ENCODE assay signal across 11 mouse cellular contexts in the genomic region with DNA sequence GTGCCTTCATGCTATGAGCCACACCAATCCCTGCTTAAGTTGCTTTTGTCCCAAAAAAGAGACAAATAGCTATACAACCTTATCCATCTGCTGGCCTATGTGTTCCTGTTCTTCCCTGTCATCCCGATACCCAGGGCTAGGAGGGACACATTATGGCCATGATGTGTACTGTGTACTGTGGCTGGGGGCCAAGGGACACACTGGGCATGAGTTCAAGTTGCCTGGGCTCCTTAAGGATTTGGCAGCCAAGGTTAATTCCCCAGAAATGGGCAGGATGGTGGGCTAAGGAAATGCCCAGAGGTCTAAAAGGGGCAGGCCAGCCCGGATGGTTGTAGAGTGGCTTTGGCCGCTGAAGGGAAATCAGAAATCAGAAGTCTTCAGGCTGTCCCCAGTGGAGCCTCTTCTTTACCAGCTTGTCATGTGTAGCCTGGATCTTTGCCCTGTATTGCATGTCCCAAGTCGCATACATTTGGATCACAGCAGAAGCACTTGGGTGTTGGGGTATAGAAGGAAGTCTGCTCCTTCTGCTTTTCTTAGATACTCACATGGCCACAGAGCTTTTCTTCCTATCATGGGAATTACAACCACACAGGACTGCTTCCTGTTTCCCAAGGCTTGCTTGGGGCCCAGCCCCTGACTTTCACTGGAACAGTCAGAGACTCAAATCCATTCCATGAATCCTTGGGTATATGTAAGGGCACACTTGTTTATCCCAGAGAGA. TPM values are rescaled to one million over a fixed set of nuclear protein-coding genes. Genes with fewer than 3 reads are reported as not detected.
DNase-seq lines count a peak whose midpoint lies in the region; TF ChIP-seq lines count a peak whose summit lies in the region.
"Had no signal": no experiment of that assay in that cellular context is flagged by ENCODE, and none has a peak within 500 bp of the region (broad histone marks: within the 10 kb centered on the region; RNA-seq: fewer than 3 reads in every experiment).

No protein-coding gene starts in this region.

- no peak for TF ChIP-seq CTCF in bone marrow macrophage, adult 2 months (IDR thresholded peaks at IDR 0.05; ENCODE audit: low read depth, low read length)

- WGBS in heart, embryonic 10.5 days: 72% methylated on average over 4 of the region's 4 CpGs

- intact Hi-C loops in heart, postnatal 10 days (cut with DNase I): no loop called here
- intact Hi-C loops in left cerebral cortex, postnatal 14 days (cut with DNase I): no loop called here
- intact Hi-C loops in left cerebral cortex, postnatal 36 days (cut with DNase I): no loop called here

- H3K4me1 ChIP-seq in heart, embryonic 10.5 days: peaks cover 5% of the 10 kb centered on the region; the same call in 1 of the 2 replicates
- peaks cover 75% of the 10 kb centered on the region for H3K4me1 ChIP-seq in bone marrow macrophage, adult 2 months (ENCODE audit: control insufficient read depth, insufficient read depth, low read length)
- H3K4me1 ChIP-seq: embryonic facial prominence, embryonic 13.5 days; hindbrain, embryonic 13.5 days had no signal

- no peak for DNase-seq in heart, embryonic 10.5 days (ENCODE audit: low spot score)
- DNase-seq in heart, postnatal 10 days: no peak
- peak; percentile 73 for DNase-seq in cerebellum, postnatal 36 days
- DNase-seq in kidney, postnatal 36 days: peak; percentile 71 to 77
- no peak for DNase-seq in urinary bladder, postnatal 4 days (ENCODE audit: low spot score in 2 of 2)
- DNase-seq in left cerebral cortex, postnatal 14 days (ENCODE audit: low spot score in 2 of 2): no peak
- DNase-seq in left cerebral cortex, postnatal 36 days (ENCODE audit: low spot score in 2 of 2): no peak

- no peak overlapping the region for H3K4me3 ChIP-seq in heart, embryonic 10.5 days
- H3K4me3 ChIP-seq in bone marrow macrophage, adult 2 months (ENCODE audit: insufficient read depth, low read length): no peak overlapping the region
- H3K4me3 ChIP-seq: embryonic facial prominence, embryonic 13.5 days; hindbrain, embryonic 13.5 days had no signal

- H3K27me3 ChIP-seq in heart, embryonic 10.5 days (ENCODE audit: insufficient read depth, poor library complexity, severe bottlenecking): peaks cover 5% of the 10 kb centered on the region; the same call in 1 of the 2 replicates
- H3K27me3 ChIP-seq: embryonic facial prominence, embryonic 13.5 days; hindbrain, embryonic 13.5 days had no signal

- no peak for TF ChIP-seq POLR2A in bone marrow macrophage, adult 2 months (IDR thresholded peaks at IDR 0.05; ENCODE audit: borderline replicate concordance, low read depth, low read length)

- H3K27ac ChIP-seq in heart, embryonic 10.5 days: peak overlapping the region; percentile 29; the same call in 1 of the 2 replicates
- H3K27ac ChIP-seq in bone marrow macrophage, adult 2 months (ENCODE audit: insufficient read depth, low read depth, low read length): peak overlapping the region; percentile 96
- H3K27ac ChIP-seq: embryonic facial prominence, embryonic 13.5 days; hindbrain, embryonic 13.5 days had no signal

- no peaks in the 10 kb centered on the region for H3K9me3 ChIP-seq in heart, embryonic 10.5 days
- H3K9me3 ChIP-seq: embryonic facial prominence, embryonic 13.5 days; hindbrain, embryonic 13.5 days had no signal

- no peaks in the 10 kb centered on the region for H3K36me3 ChIP-seq in heart, embryonic 10.5 days
- H3K36me3 ChIP-seq: embryonic facial prominence, embryonic 13.5 days; hindbrain, embryonic 13.5 days had no signal

RNA-seq across cellular contexts. Expression of a gene that starts 5.3 kb away (rescaled TPM):
- 0.46 and 0.62 TPM in 2 replicates for polyA plus RNA-seq in heart, embryonic 10.5 days (2016; fragmentation: Nextera tagmentation; extraction: Ambion mirVana)
- total RNA-seq in heart, postnatal 10 days (2021): under 1 TPM; 0.96 to 0.99 TPM
- polyA plus RNA-seq in bone marrow macrophage, adult 2 months (2012; ENCODE audit: insufficient read depth, insufficient read length, missing spikeins): 202 and 239 TPM in 2 replicates
- total RNA-seq in left cerebral cortex, postnatal 14 days (2021): under 1 TPM; 0.51 to 0.68 TPM
- under 1 TPM; 0.42 to 0.61 TPM for total RNA-seq in left cerebral cortex, postnatal 36 days (2021)

RNA-seq across cellular contexts. Expression of a gene that starts 33.6 kb away (rescaled TPM):
- polyA plus RNA-seq in heart, embryonic 10.5 days (2016; fragmentation: Nextera tagmentation; extraction: Ambion mirVana): 36.6 and 46.3 TPM in 2 replicates
- total RNA-seq in heart, postnatal 10 days (2021): 10 to 100 TPM; 12.9 to 18.1 TPM
- 35.4 and 38.0 TPM in 2 replicates for polyA plus RNA-seq in bone marrow macrophage, adult 2 months (2012; ENCODE audit: insufficient read depth, insufficient read length, missing spikeins)
- total RNA-seq in left cerebral cortex, postnatal 14 days (2021): 1 to 10 TPM; 4.0 to 4.6 TPM
- total RNA-seq in left cerebral cortex, postnatal 36 days (2021): 1 to 10 TPM; 4.7 to 8.0 TPM
- polyA plus RNA-seq: CD4-positive, CD25-positive, alpha-beta regulatory T cell, adult 4 months had no signal

RNA-seq across cellular contexts. Expression of a gene that starts 49.6 kb away (rescaled TPM):
- polyA plus RNA-seq in heart, embryonic 10.5 days (2016; fragmentation: Nextera tagmentation; extraction: Ambion mirVana): 0.48 and 1.0 TPM in 2 replicates
- total RNA-seq in heart, postnatal 10 days (2021): under 1 TPM; 0.19 to 0.77 TPM
- polyA plus RNA-seq in bone marrow macrophage, adult 2 months (2012; ENCODE audit: insufficient read depth, insufficient read length, missing spikeins): 194 and 220 TPM in 2 replicates
- total RNA-seq in left cerebral cortex, postnatal 14 days (2021): not detected
- not detected for total RNA-seq in left cerebral cortex, postnatal 36 days (2021)
- polyA plus RNA-seq: hindbrain, embryonic 13.5 days had no signal

Comparison
In these comparisons a context has a peak if more than half of its experiments do, and no peak if none do; other contexts are left out.
1. DNase-seq: peak in cerebellum, postnatal 36 days (2 of 2) and kidney, postnatal 36 days (2 of 2); none in heart, embryonic 10.5 days (single experiment), heart, postnatal 10 days (0 of 2), urinary bladder, postnatal 4 days (0 of 2), left cerebral cortex, postnatal 14 days (0 of 2) and left cerebral cortex, postnatal 36 days (0 of 2).